Comparison of ENCODE assay signal across 23 mouse cellular contexts in the genomic region with DNA sequence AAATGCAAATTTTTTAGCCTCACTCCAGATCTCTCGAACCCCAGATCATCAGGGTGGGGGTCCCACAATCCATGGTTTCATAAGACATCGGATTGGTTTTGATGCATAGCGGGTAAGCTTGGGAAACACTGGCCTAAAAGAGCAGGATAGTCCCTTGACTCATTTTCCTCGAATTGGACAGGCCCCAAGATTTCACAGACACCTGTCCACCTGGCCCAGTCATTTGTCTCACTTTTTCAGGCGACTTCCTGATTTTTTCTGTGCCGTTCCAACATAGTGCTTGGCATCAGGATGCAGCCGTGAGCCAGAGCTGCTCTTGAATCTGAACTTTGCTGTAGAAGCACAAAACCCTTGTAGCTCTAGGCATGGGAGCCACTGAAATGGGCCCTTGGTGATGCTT. TPM values are rescaled to one million over a fixed set of nuclear protein-coding genes. Genes with fewer than 3 reads are reported as not detected.
DNase-seq lines count a peak whose midpoint lies in the region; ATAC-seq and TF ChIP-seq lines count a peak whose summit lies in the region.
"Had no signal": no experiment of that assay in that cellular context is flagged by ENCODE, and none has a peak within 500 bp of the region (broad histone marks: within the 10 kb centered on the region; RNA-seq: fewer than 3 reads in every experiment).

No protein-coding gene starts in this region.

- peaks cover 84% of the 10 kb centered on the region for H3K4me1 ChIP-seq in E14TG2a.4 (replicated peaks; ENCODE audit: low read depth, low read length)
- H3K4me1 ChIP-seq in liver, embryonic 12.5 days: no peaks in the 10 kb centered on the region
- H3K4me1 ChIP-seq: hindbrain, embryonic 10.5 days had no signal

- H3K27me3 ChIP-seq in E14TG2a.4 (ENCODE audit: insufficient read depth, low read length): no peaks in the 10 kb centered on the region
- H3K27me3 ChIP-seq in liver, embryonic 12.5 days (replicated peaks): peaks cover 4% of the 10 kb centered on the region; the same call in 1 of the 2 replicates
- H3K27me3 ChIP-seq: embryonic facial prominence, embryonic 12.5 days; forebrain, embryonic 13.5 days; heart, embryonic 12.5 days; intestine, embryonic 15.5 days had no signal

- no peak overlapping the region for H3K4me2 ChIP-seq in liver, embryonic 12.5 days
- H3K4me2 ChIP-seq: embryonic facial prominence, embryonic 12.5 days; forebrain, embryonic 13.5 days; heart, embryonic 12.5 days; hindbrain, embryonic 14.5 days; intestine, embryonic 15.5 days had no signal

- no peak overlapping the region for H3K27ac ChIP-seq in liver, embryonic 12.5 days
- H3K27ac ChIP-seq: embryonic facial prominence, embryonic 12.5 days; forebrain, embryonic 13.5 days; hindbrain, embryonic 10.5 days; hindbrain, embryonic 14.5 days; intestine, embryonic 15.5 days had no signal

- TF ChIP-seq CTCF in E14TG2a.4 (conservative IDR thresholded peaks at IDR 0.05; ENCODE audit: low read length): no peak

- H3K4me3 ChIP-seq in E14TG2a.4 (replicated peaks; ENCODE audit: low read length): peak overlapping the region; percentile 66
- H3K4me3 ChIP-seq in liver, embryonic 12.5 days: no peak overlapping the region
- H3K4me3 ChIP-seq: embryonic facial prominence, embryonic 12.5 days; forebrain, embryonic 13.5 days; heart, embryonic 12.5 days; hindbrain, embryonic 10.5 days; intestine, embryonic 15.5 days had no signal

- no peak overlapping the region for H3K9ac ChIP-seq in liver, embryonic 12.5 days
- H3K9ac ChIP-seq: embryonic facial prominence, embryonic 12.5 days; forebrain, embryonic 13.5 days; forebrain, postnatal 0 days; heart, embryonic 12.5 days; hindbrain, embryonic 14.5 days; intestine, embryonic 15.5 days had no signal

- H3K36me3 ChIP-seq in E14TG2a.4 (ENCODE audit: insufficient read depth, low read length): peaks cover 91% of the 10 kb centered on the region
- no peaks in the 10 kb centered on the region for H3K36me3 ChIP-seq in liver, embryonic 12.5 days

- H3K9me3 ChIP-seq in E14TG2a.4 (ENCODE audit: low read length): peaks cover 31% of the 10 kb centered on the region
- H3K9me3 ChIP-seq in liver, embryonic 12.5 days (replicated peaks): no peaks in the 10 kb centered on the region
- H3K9me3 ChIP-seq: embryonic facial prominence, embryonic 12.5 days; forebrain, embryonic 13.5 days; heart, embryonic 12.5 days; hindbrain, embryonic 10.5 days; intestine, embryonic 15.5 days had no signal

- WGBS in liver, embryonic 12.5 days (ENCODE audit: insufficient replicate concordance): 65% methylated on average over 7 of the region's 7 CpGs

- no peak for ATAC-seq in liver, embryonic 12.5 days
- ATAC-seq: CD4-positive, CD25-positive, alpha-beta regulatory T cell, adult 4 months; forebrain, embryonic 13.5 days; forebrain, postnatal 0 days; intestine, embryonic 15.5 days had no signal

- peak; percentile 44 to 45 for DNase-seq in cerebellum, adult 18-20 months
- DNase-seq in cerebellum, adult 11-12 months: no peak
- peak; percentile 39 to 50 for DNase-seq in cerebellum, postnatal 10 days
- DNase-seq in cerebellum, postnatal 4 days (ENCODE audit: low spot score in 2 of 2): no peak
- peak; percentile 55 to 64 for DNase-seq in cerebellum, postnatal 25 days
- no peak for DNase-seq in left cerebral cortex, postnatal 36 days (ENCODE audit: low spot score in 2 of 2)
- DNase-seq: adrenal gland, adult 2 months; adrenal gland, postnatal 25 days; B cell, adult 2 months; embryo, embryonic 11 days; forebrain, postnatal 0 days; gastrocnemius, postnatal 10 days; kidney, adult 18-20 months had no signal

- intact Hi-C loops in left cerebral cortex, postnatal 36 days (cut with DNase I): no loop called here

RNA-seq across cellular contexts. Expression of a gene that starts 52.1 kb away (rescaled TPM):
- 1 to 10 TPM; 1.9 to 2.5 TPM for total RNA-seq in left cerebral cortex, postnatal 36 days (2021)
- polyA plus RNA-seq in liver, embryonic 12.5 days (2016; fragmentation: Nextera tagmentation; extraction: Ambion mirVana): 0.13 and 0.26 TPM in 2 replicates
- total RNA-seq: adrenal gland, adult 2 months; common myeloid progenitor, adult 5-6 weeks had no signal

RNA-seq across cellular contexts. Expression of a gene that starts 58.4 kb away (rescaled TPM):
- 10 to 100 TPM; 16.8 to 20.9 TPM for total RNA-seq in left cerebral cortex, postnatal 36 days (2021)
- 3.6 and 4.5 TPM in 2 replicates for polyA plus RNA-seq in liver, embryonic 12.5 days (2016; fragmentation: Nextera tagmentation; extraction: Ambion mirVana)

Comparison
In these comparisons a context has a peak if more than half of its experiments do, and no peak if none do; other contexts are left out.
1. DNase-seq: peak in cerebellum, adult 18-20 months (2 of 2), cerebellum, postnatal 10 days (2 of 2) and cerebellum, postnatal 25 days (2 of 2); none in cerebellum, adult 11-12 months (single experiment), cerebellum, postnatal 4 days (0 of 2) and left cerebral cortex, postnatal 36 days (0 of 2).